ENCODE assay signal across 8 mouse cellular contexts in the genomic region with DNA sequence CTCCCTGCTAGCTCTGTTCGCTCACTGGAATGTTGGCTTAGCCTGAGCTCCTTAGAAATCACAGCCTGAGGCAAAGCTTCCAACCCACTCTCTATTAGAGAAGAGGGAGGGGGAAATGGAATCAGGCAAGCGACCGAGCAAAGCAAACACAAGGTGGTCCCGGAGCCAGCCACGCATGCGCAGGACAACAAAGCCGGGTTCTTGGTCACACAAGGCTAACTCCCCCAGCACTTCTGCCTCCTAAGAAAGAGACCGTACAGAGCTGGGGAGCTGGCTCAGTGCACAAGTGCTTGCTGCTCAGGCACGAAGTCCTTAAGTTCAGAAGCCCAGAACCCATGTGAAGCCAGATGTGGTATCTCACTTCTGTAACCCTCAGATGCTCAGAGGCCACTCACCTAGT. TPM values are rescaled to one million over a fixed set of nuclear protein-coding genes. Genes with fewer than 3 reads are reported as not detected.
A peak's percentile ranks its signal among the peaks of the same experiment; 100 is the strongest.
DNase-seq lines count a peak whose midpoint lies in the region; ATAC-seq lines count a peak whose summit lies in the region.

No protein-coding gene starts in this region.

- H3K27ac ChIP-seq in lung, embryonic 15.5 days: peak overlapping the region; percentile 29; the same call in 1 of the 2 replicates
- no peak overlapping the region; the same call in 1 of the 2 replicates for H3K27ac ChIP-seq in embryonic facial prominence, embryonic 14.5 days (replicated peaks; ENCODE audit: low read depth, low read length)

- peak overlapping the region; percentile 9; the same call in 1 of the 2 replicates for H3K4me3 ChIP-seq in lung, embryonic 15.5 days
- peak overlapping the region; percentile 7; the same call in 1 of the 2 replicates for H3K4me3 ChIP-seq in embryonic facial prominence, embryonic 14.5 days (ENCODE audit: low read depth, low read length)

- peak overlapping the region; percentile 44 for H3K4me2 ChIP-seq in lung, embryonic 15.5 days
- peak overlapping the region; percentile 41 for H3K4me2 ChIP-seq in embryonic facial prominence, embryonic 14.5 days (ENCODE audit: low read depth, low read length)

- H3K9me3 ChIP-seq in lung, embryonic 15.5 days: no peaks in the 10 kb centered on the region
- H3K9me3 ChIP-seq in embryonic facial prominence, embryonic 14.5 days (ENCODE audit: control insufficient read depth, low read length): 0 out of 2 replicates have a peak, but pooled peaks cover 7% of the 10 kb centered on the region

- H3K36me3 ChIP-seq in lung, embryonic 15.5 days: no peaks in the 10 kb centered on the region
- H3K36me3 ChIP-seq in embryonic facial prominence, embryonic 14.5 days (ENCODE audit: control insufficient read depth, insufficient read depth, low read length): no peaks in the 10 kb centered on the region

- DNase-seq in lung, postnatal 25 days (ENCODE audit: low spot score): no peak
- DNase-seq in embryonic facial prominence, embryonic 14.5 days (ENCODE audit: low spot score): peak; percentile 64
- peak; percentile 78 to 84 for DNase-seq in kidney, postnatal 4 days
- peak; percentile 63 for DNase-seq in retina, postnatal 1 day
- no peak for DNase-seq in thymus, postnatal 14 days
- DNase-seq in left cerebral cortex, adult 8-10 months (ENCODE audit: low spot score in 2 of 2): no peak

- no peaks in the 10 kb centered on the region for H3K27me3 ChIP-seq in lung, embryonic 15.5 days
- H3K27me3 ChIP-seq in embryonic facial prominence, embryonic 14.5 days (replicated peaks; ENCODE audit: control insufficient read depth, insufficient read depth, low read length): no peaks in the 10 kb centered on the region

- H3K9ac ChIP-seq in lung, embryonic 15.5 days: no peak overlapping the region
- H3K9ac ChIP-seq in embryonic facial prominence, embryonic 14.5 days (ENCODE audit: low read depth, low read length): 0 out of 2 replicates have a peak overlapping the region, but pooled peaks have one; percentile 25

- WGBS in lung, embryonic 15.5 days: 51% methylated on average over 9 of the region's 9 CpGs
- 23% methylated on average over 9 of the region's 9 CpGs for WGBS in embryonic facial prominence, embryonic 14.5 days

- H3K4me1 ChIP-seq in lung, embryonic 15.5 days: peaks cover 9% of the 10 kb centered on the region; the same call in 1 of the 2 replicates
- peaks cover 6% of the 10 kb centered on the region; the same call in 1 of the 2 replicates for H3K4me1 ChIP-seq in embryonic facial prominence, embryonic 14.5 days (ENCODE audit: control insufficient read depth, insufficient read depth, low read length)

- no peak for ATAC-seq in lung, embryonic 15.5 days (ENCODE audit: borderline replicate concordance, extremely low read depth, low FRiP score, low TSS enrichment)
- ATAC-seq in embryonic facial prominence, embryonic 14.5 days (ENCODE audit: low read depth): peak; percentile 41
- ATAC-seq in monocyte, adult 5-6 weeks (replicated peaks; ENCODE audit: insufficient number of reproducible peaks, low FRiP score, low TSS enrichment, poor library complexity, severe bottlenecking): no peak

RNA-seq across cellular contexts. Expression of a gene that starts 12.1 kb away (rescaled TPM):
- polyA plus RNA-seq in lung, embryonic 15.5 days (2015; fragmentation: Nextera tagmentation; extraction: Ambion mirVana): 517 and 528 TPM in 2 replicates
- polyA plus RNA-seq in embryonic facial prominence, embryonic 14.5 days (2014; fragmentation: Nextera tagmentation; extraction: Ambion mirVana): 468 and 555 TPM in 2 replicates
- total RNA-seq in left cerebral cortex, adult 8-10 months (2022): 100 to 1,000 TPM; 182 to 221 (median 192) TPM
- total RNA-seq in monocyte, adult 5-6 weeks (2017): 102 to 135 TPM (median 117 TPM) in 3 replicates

RNA-seq across cellular contexts. Expression of a gene that starts 49.7 kb away (rescaled TPM):
- 454 and 467 TPM in 2 replicates for polyA plus RNA-seq in lung, embryonic 15.5 days (2015; fragmentation: Nextera tagmentation; extraction: Ambion mirVana)
- polyA plus RNA-seq in embryonic facial prominence, embryonic 14.5 days (2014; fragmentation: Nextera tagmentation; extraction: Ambion mirVana): 293 and 299 TPM in 2 replicates
- total RNA-seq in left cerebral cortex, adult 8-10 months (2022): 100 to 1,000 TPM; 310 to 345 (median 321) TPM
- 302 to 348 TPM (median 323 TPM) in 3 replicates for total RNA-seq in monocyte, adult 5-6 weeks (2017)

RNA-seq across cellular contexts. Expression of a gene that starts 50.2 kb away (rescaled TPM):
- polyA plus RNA-seq in lung, embryonic 15.5 days (2015; fragmentation: Nextera tagmentation; extraction: Ambion mirVana): 61.2 and 61.4 TPM in 2 replicates
- 124 and 133 TPM in 2 replicates for polyA plus RNA-seq in embryonic facial prominence, embryonic 14.5 days (2014; fragmentation: Nextera tagmentation; extraction: Ambion mirVana)
- total RNA-seq in left cerebral cortex, adult 8-10 months (2022): 10 to 100 TPM; 52.1 to 64.5 (median 55.5) TPM
- 0.32 TPM in 1 of 3 replicates, not detected in the others for total RNA-seq in monocyte, adult 5-6 weeks (2017)

Comparison
In these comparisons a context has a peak if more than half of its experiments do, and no peak if none do; other contexts are left out.
1. DNase-seq: peak in embryonic facial prominence, embryonic 14.5 days (single experiment), kidney, postnatal 4 days (2 of 2) and retina, postnatal 1 day (single experiment); none in lung, postnatal 25 days (single experiment), thymus, postnatal 14 days (single experiment) and left cerebral cortex, adult 8-10 months (0 of 2).
2. RNA of a gene that starts 50.2 kb away (total RNA-seq): 52.1 to 64.5 TPM in left cerebral cortex, adult 8-10 months; 0.32 TPM in monocyte, adult 5-6 weeks; every median in the first group is over 10 times any median in the second.